Mouse (Mus musculus): ENCODE results near the gene 9030025P20Rik.
"Not testable (repeated sequence)": the region's sequence is repeated elsewhere in the genome, so short reads cannot be mapped to it uniquely, and the experiment has no call there.

Gene 9030025P20Rik

GRCm38 (mm10) chr17:14990116-14990702, 11.9 kb downstream of the 9030025P20Rik start:
- not testable (repeated sequence) for DNase-seq (ENCODE audit: low spot score)

GRCm38 (mm10) chr17:14992522-14993138, 14.4 kb downstream of the 9030025P20Rik start:
- DNase-seq (ENCODE audit: low spot score), result not testable (repeated sequence)

GRCm38 (mm10) chr17:14993139-14993832, 15.0 kb downstream of the 9030025P20Rik start:
- not testable (repeated sequence) for DNase-seq (ENCODE audit: low spot score)

GRCm38 (mm10) chr17:14994140-14994539, 15.9 kb downstream of the 9030025P20Rik start:
- not testable (repeated sequence) for DNase-seq (ENCODE audit: low spot score)

GRCm38 (mm10) chr17:15000047-15000446, 21.8 kb downstream of the 9030025P20Rik start:
- DNase-seq (ENCODE audit: low spot score), result not testable (repeated sequence)

GRCm38 (mm10) chr17:15009088-15009487, 30.8 kb downstream of the 9030025P20Rik start:
- not testable (repeated sequence) for DNase-seq (ENCODE audit: low spot score)

- DNase-seq (ENCODE audit: low spot score), result not testable (repeated sequence)
Observed at GRCm38 (mm10) chr17:15009706-15010413, 31.6 kb downstream of the 9030025P20Rik start, which contains the start of gene Gm3435. Gene Gm3435, plus strand, starts transcription at chr17:15010176.

GRCm38 (mm10) chr17:15021503-15022220, 43.4 kb downstream of the 9030025P20Rik start:
- peak; percentile 6 for DNase-seq (ENCODE audit: low spot score)

- DNase-seq (ENCODE audit: low spot score), result not testable (repeated sequence)
Observed at GRCm38 (mm10) chr17:15023878-15024492, 45.7 kb downstream of the 9030025P20Rik start.

- DNase-seq (ENCODE audit: low spot score), result not testable (repeated sequence)
Observed at GRCm38 (mm10) chr17:15024502-15025193, 46.4 kb downstream of the 9030025P20Rik start.

- DNase-seq (ENCODE audit: low spot score), result not testable (repeated sequence)
Observed at GRCm38 (mm10) chr17:15025513-15025912, 47.2 kb downstream of the 9030025P20Rik start.

- DNase-seq (ENCODE audit: low spot score), result not testable (repeated sequence)
Observed at GRCm38 (mm10) chr17:15031414-15031813, 53.1 kb downstream of the 9030025P20Rik start.

- DNase-seq (ENCODE audit: low spot score), result not testable (repeated sequence)
Observed at GRCm38 (mm10) chr17:15040455-15040854, 62.2 kb downstream of the 9030025P20Rik start.

Measured in testis, postnatal 14 days (tissue).